Mouse (Mus musculus): ENCODE measurements around the gene Pus3. TPM values are rescaled to one million over a fixed set of nuclear protein-coding genes. Genes with fewer than 3 reads are reported as not detected.

Gene Pus3
- polyA plus RNA-seq, 1 experiment: not detected

GRCm38 (mm10) chr9:35523541-35523940 is 34.9 kb upstream of the Pus3 start:
- peak overlapping the region; percentile 75 for H3K27ac ChIP-seq (ENCODE audit: insufficient read depth, low read depth, low read length)

GRCm38 (mm10) chr9:35523941-35524411 is 34.4 kb upstream of the Pus3 start:
- no peak for TF ChIP-seq POLR2A (IDR thresholded peaks at IDR 0.05; ENCODE audit: insufficient read depth, low read depth, low read length)
- peak; percentile 31; the same call in 1 of the 2 replicates for TF ChIP-seq CTCF (IDR thresholded peaks at IDR 0.05; ENCODE audit: insufficient read depth, low read depth, low read length)
- peak overlapping the region; percentile 19 for H3K4me3 ChIP-seq (ENCODE audit: insufficient read depth, low read depth, low read length)
- peaks cover 8% of the 10 kb centered on the region for H3K4me1 ChIP-seq (ENCODE audit: control insufficient read depth, insufficient read depth, low read length)
- H3K27ac ChIP-seq (ENCODE audit: insufficient read depth, low read depth, low read length): peak overlapping the region; percentile 75
- WGBS: 6% methylated on average over 7 of the region's 7 CpGs

More at GRCm38 (mm10) chr9:35523541-35523940, 34.9 kb upstream of the Pus3 start:
- Histone ChIP-seq H3K4me3 (ENCODE audit: insufficient read depth, low read depth, low read length) (no peak overlapping the region), H3K4me1 (ENCODE audit: control insufficient read depth, insufficient read depth, low read length) (peaks cover 8% of the 10 kb centered on the region)
- TF ChIP-seq CTCF (IDR thresholded peaks at IDR 0.05; ENCODE audit: insufficient read depth, low read depth, low read length) (no peak), POLR2A (IDR thresholded peaks at IDR 0.05; ENCODE audit: insufficient read depth, low read depth, low read length) (no peak)
- WGBS: 11% methylated on average over 5 of the region's 5 CpGs

DNA sequence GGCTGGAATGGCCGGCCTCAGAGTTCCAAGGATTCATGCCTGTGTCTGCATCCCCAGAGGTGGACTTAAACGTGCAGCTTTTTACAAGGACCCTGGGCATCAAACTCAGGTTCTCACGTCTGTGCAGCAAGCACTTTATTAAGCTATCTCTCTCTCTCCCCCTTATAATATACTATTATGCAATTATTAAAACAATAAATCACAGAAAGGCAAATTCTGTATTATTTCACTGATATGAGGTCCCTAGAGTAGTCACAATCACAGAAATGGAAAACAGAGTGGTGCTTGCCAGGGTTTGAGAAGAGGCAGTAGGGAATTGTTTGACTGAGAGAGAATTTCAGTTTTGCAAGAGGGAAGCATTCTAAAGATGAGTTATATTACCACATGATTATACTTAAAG is 29.3 kb upstream of the Pus3 start:
- no peaks in the 10 kb centered on the region for H3K4me1 ChIP-seq (ENCODE audit: control insufficient read depth, insufficient read depth, low read length)
- H3K27ac ChIP-seq (ENCODE audit: insufficient read depth, low read depth, low read length): no peak overlapping the region
- no peak overlapping the region for H3K4me3 ChIP-seq (ENCODE audit: insufficient read depth, low read depth, low read length)
- TF ChIP-seq POLR2A (IDR thresholded peaks at IDR 0.05; ENCODE audit: insufficient read depth, low read depth, low read length): no peak
- TF ChIP-seq CTCF (IDR thresholded peaks at IDR 0.05; ENCODE audit: insufficient read depth, low read depth, low read length): no peak
- WGBS: 76% methylated on average over 3 of the region's 3 CpGs

GRCm38 (mm10) chr9:35529796-35530195 is 28.6 kb upstream of the Pus3 start:
- no peak overlapping the region for H3K4me3 ChIP-seq (ENCODE audit: insufficient read depth, low read depth, low read length)
- H3K27ac ChIP-seq (ENCODE audit: insufficient read depth, low read depth, low read length): no peak overlapping the region
- H3K4me1 ChIP-seq (ENCODE audit: control insufficient read depth, insufficient read depth, low read length): no peaks in the 10 kb centered on the region
- no peak for TF ChIP-seq POLR2A (IDR thresholded peaks at IDR 0.05; ENCODE audit: insufficient read depth, low read depth, low read length)
- TF ChIP-seq CTCF (IDR thresholded peaks at IDR 0.05; ENCODE audit: insufficient read depth, low read depth, low read length): no peak
- 13% methylated on average over 1 of the region's 1 CpGs for WGBS

- 71% methylated on average over 9 of the region's 9 CpGs for WGBS
- Histone ChIP-seq H3K4me3 (ENCODE audit: insufficient read depth, low read depth, low read length) (no peak overlapping the region), H3K27ac (ENCODE audit: insufficient read depth, low read depth, low read length) (no peak overlapping the region), H3K4me1 (ENCODE audit: control insufficient read depth, insufficient read depth, low read length) (no peaks in the 10 kb centered on the region)
- TF ChIP-seq CTCF (IDR thresholded peaks at IDR 0.05; ENCODE audit: insufficient read depth, low read depth, low read length) (no peak), POLR2A (IDR thresholded peaks at IDR 0.05; ENCODE audit: insufficient read depth, low read depth, low read length) (no peak)
Observed at GRCm38 (mm10) chr9:35533266-35533665, 25.1 kb upstream of the Pus3 start.

DNA sequence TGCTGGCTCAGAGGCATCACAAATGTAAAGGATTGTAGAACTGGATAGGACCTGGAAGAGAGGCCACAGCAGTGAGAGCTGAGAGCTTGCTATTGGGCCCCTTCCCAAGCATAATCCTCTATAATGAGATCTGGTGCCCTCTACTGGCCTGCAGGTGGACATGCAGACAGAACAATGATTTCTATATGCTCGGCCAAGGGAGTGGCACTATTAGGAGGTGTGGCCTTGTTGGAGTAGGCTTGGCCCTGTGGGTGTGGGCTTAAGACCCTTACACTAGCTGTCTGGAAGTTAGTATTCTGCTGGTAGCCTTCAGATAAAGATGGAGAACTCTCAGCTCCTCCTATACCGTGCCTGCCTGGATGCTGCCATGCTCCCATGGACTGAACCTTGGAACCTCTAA is 23.3 kb upstream of the Pus3 start:
- TF ChIP-seq POLR2A (IDR thresholded peaks at IDR 0.05; ENCODE audit: insufficient read depth, low read depth, low read length): no peak
- TF ChIP-seq CTCF (IDR thresholded peaks at IDR 0.05; ENCODE audit: insufficient read depth, low read depth, low read length): 0 out of 2 replicates have a peak, but pooled peaks have one; percentile 10
- Histone ChIP-seq H3K4me3 (ENCODE audit: insufficient read depth, low read depth, low read length) (no peak overlapping the region), H3K4me1 (ENCODE audit: control insufficient read depth, insufficient read depth, low read length) (no peaks in the 10 kb centered on the region), H3K27ac (ENCODE audit: insufficient read depth, low read depth, low read length) (no peak overlapping the region)
- WGBS: 16% methylated on average over 2 of the region's 2 CpGs

DNA sequence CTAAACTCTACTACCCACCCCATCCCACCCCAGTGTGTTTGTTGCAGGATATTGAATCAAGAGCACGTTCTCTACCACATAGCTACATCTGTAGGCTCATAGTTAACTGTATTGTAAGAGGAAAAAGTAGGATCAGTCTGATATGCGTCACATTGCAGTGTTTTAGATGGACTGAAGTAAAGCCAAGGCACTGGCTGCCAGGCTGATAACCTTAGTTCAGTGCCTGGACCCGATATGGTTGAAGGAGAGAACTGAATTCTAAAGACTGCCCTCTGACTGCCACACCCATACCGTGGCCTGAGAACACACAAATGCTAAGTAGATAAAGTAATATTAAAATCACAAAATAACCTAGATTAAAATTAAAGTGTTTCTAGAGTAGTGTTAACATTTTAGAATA is 22.5 kb upstream of the Pus3 start:
- H3K4me1 ChIP-seq (ENCODE audit: control insufficient read depth, insufficient read depth, low read length): no peaks in the 10 kb centered on the region
- no peak for TF ChIP-seq CTCF (IDR thresholded peaks at IDR 0.05; ENCODE audit: insufficient read depth, low read depth, low read length)
- no peak for TF ChIP-seq POLR2A (IDR thresholded peaks at IDR 0.05; ENCODE audit: insufficient read depth, low read depth, low read length)

DNA sequence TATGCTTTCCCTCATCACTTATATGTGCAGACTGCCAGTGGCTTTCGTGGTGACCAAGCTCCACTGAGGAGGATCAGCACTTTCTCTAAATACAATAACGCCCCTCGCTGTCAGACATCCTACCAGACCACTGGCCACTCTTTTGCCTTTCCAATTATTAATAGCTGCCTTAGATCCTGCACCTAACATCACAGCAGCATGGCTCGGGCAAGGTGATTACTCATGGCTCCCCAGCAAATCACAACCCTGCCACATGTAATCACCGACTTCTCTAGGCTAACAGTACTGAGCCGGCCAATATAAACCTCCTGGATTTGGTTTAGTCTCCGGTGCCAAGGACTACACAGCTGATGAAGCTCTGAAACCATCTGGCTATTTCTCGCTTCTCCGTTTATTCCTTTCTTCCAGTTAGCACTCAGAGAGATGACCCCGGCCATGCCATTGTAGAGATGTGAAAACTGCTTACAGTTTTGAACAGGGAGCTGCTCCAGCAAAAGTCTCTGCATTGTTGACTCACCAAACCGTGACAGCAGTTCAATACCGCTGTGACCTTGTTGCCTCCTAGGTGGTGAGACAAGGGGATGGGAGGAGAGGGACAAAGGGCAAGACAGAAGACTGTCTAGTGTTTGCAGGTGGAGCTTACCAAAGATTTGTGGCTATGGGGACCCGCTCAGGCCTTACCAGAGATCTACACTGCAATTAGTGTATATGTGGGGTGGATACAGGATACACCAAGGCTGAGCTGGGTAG is 19.2 kb upstream of the Pus3 start:
- 78% methylated on average over 13 of the region's 13 CpGs for WGBS
- Histone ChIP-seq H3K4me3 (ENCODE audit: insufficient read depth, low read depth, low read length) (no peak overlapping the region), H3K27ac (ENCODE audit: insufficient read depth, low read depth, low read length) (no peak overlapping the region), H3K4me1 (ENCODE audit: control insufficient read depth, insufficient read depth, low read length) (no peaks in the 10 kb centered on the region)
- no peak for TF ChIP-seq CTCF (IDR thresholded peaks at IDR 0.05; ENCODE audit: insufficient read depth, low read depth, low read length)
- TF ChIP-seq POLR2A (IDR thresholded peaks at IDR 0.05; ENCODE audit: insufficient read depth, low read depth, low read length): no peak

More for the DNA sequence above, 22.5 kb upstream of the Pus3 start:
- H3K4me3 ChIP-seq (ENCODE audit: insufficient read depth, low read depth, low read length): no peak overlapping the region
- 85% methylated on average over 4 of the region's 4 CpGs for WGBS
- H3K27ac ChIP-seq (ENCODE audit: insufficient read depth, low read depth, low read length): no peak overlapping the region

DNA sequence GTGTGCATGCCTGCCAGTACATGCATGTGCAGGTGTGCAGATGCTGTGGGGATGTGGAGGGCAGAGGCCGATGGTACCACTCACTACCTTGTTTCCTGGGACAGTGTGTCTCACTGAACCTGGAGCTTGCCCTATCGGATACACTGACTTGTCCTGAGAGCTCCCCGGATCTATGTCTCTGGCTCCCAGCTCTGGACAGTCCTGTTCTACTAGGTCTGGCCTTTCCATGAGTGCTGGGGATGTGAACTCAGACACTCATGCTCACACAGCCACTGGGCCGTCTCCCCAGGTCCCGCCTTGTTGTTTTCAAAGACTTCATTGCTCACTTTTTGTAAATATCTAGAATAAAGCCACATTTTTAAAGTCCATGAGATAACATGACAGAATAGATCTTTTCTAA is 17.4 kb upstream of the Pus3 start:
- Histone ChIP-seq H3K4me1 (ENCODE audit: control insufficient read depth, insufficient read depth, low read length) (no peaks in the 10 kb centered on the region), H3K4me3 (ENCODE audit: insufficient read depth, low read depth, low read length) (no peak overlapping the region), H3K27ac (ENCODE audit: insufficient read depth, low read depth, low read length) (no peak overlapping the region)
- 90% methylated on average over 5 of the region's 5 CpGs for WGBS
- TF ChIP-seq CTCF (IDR thresholded peaks at IDR 0.05; ENCODE audit: insufficient read depth, low read depth, low read length) (no peak), POLR2A (IDR thresholded peaks at IDR 0.05; ENCODE audit: insufficient read depth, low read depth, low read length) (no peak)
